Mouse (Mus musculus) forebrain, postnatal 0 days (tissue): Measurements from ENCODE around the gene Hyal3. TPM values are rescaled to one million over a fixed set of nuclear protein-coding genes. Genes with fewer than 3 reads are reported as not detected.
A peak's percentile ranks its signal among the peaks of the same experiment; 100 is the strongest.

ENCODE experiments used
- ATAC-seq: fragments of 200-750 bp; cut with Nextera tagmentation; 2 replicates; pipeline ENCODE4 v1.8.0; 2017; ENCODE audit warnings: mild to moderate bottlenecking, moderate library complexity
- DNase-seq: peaks from one replicate; pipeline ENCODE4 v3.0.0-alpha.2; 2015
- H3K27ac ChIP-seq: fragments of 300-500 bp; sonication (generic); 2 replicates; pipeline ENCODE4 v1.5.1; 2014; ENCODE audit warnings: low read depth, mild to moderate bottlenecking, antibody characterized with exemption, low read length, moderate library complexity, mixed read lengths
- H3K27me3 ChIP-seq: fragments of 300-500 bp; sonication (generic); 2 replicates; pipeline ENCODE4 v1.6.1; 2014; ENCODE audit warnings: mild to moderate bottlenecking, low read length, mixed read lengths; ENCODE audit not compliant: insufficient read depth
- H3K36me3 ChIP-seq: fragments of 300-500 bp; sonication (generic); 2 replicates; pipeline ENCODE4 v1.6.1; 2014; ENCODE audit warnings: mild to moderate bottlenecking, moderate library complexity; ENCODE audit not compliant: insufficient read depth
- H3K4me1 ChIP-seq: fragments of 300-500 bp; sonication (generic); 2 replicates; pipeline ENCODE4 v1.6.1; 2014; ENCODE audit warnings: antibody characterized with exemption; ENCODE audit not compliant: insufficient read depth
- H3K4me2 ChIP-seq: fragments of 300-500 bp; sonication (generic); 2 replicates; pipeline ENCODE4 v1.6.1; 2014; ENCODE audit warnings: low read depth, mild to moderate bottlenecking, moderate library complexity
- H3K4me3 ChIP-seq: fragments of 300-500 bp; sonication (generic); 2 replicates; pipeline ENCODE4 v1.5.1; 2014; ENCODE audit warnings: low read depth, low read length, mixed read lengths
- H3K9ac ChIP-seq: fragments of 300-500 bp; sonication (generic); 2 replicates; pipeline ENCODE4 v1.6.1; 2014; ENCODE audit warnings: mild to moderate bottlenecking
- H3K9me3 ChIP-seq: fragments of 300-500 bp; sonication (generic); 2 replicates; pipeline ENCODE4 v1.6.1; 2016; ENCODE audit warnings: low read length
- CTCF ChIP-seq: sonication (generic); IDR thresholded peaks from 2 replicates; pipeline ENCODE4 v1.5.1; 2016; ENCODE audit warnings: antibody characterized with exemption, control low read depth, low read depth
- WGBS: fragments of 180-500 bp; shearing (Covaris S2); extraction: QIAGEN DNeasy Blood & Tissue Kit; methylation state at CpG from one replicate; pipeline ENCODE4 v1.1.7; 2014; 5-methylcytosine and 5-hydroxymethylcytosine counted together
- polyA plus RNA-seq: library from polyadenylated mRNA; unstranded; fragments of >200 nt; fragmentation: Nextera tagmentation; extraction: Ambion mirVana; gene quantifications from 2 replicates; pipeline ENCODE4 v1.2.1, GENCODE M21; 2015
- total RNA-seq: library from RNA; depleted of rRNA; stranded (reverse); fragments of >200 nt; gene quantifications from 2 replicates; pipeline ENCODE4 v1.2.3, GENCODE M21; 2014

Hyal3 gene
- total and polyA plus RNA-seq, 2 experiments from 2014 or later: 1.00 to 1.5 TPM

GRCm38 (mm10) chr9:107544729-107545128 lies 35.9 kb upstream of the Hyal3 start:
- WGBS: 94% methylated on average over 12 of the region's 12 CpGs
- no peak for TF ChIP-seq CTCF
- DNase-seq: no peak
- Histone ChIP-seq H3K9ac (no peak overlapping the region), H3K4me2 (no peak overlapping the region), H3K4me3 (no peak overlapping the region), H3K4me1 (peaks cover 20% of the 10 kb centered on the region; the same call in 1 of the 2 replicates), H3K27ac (no peak overlapping the region), H3K27me3 (no peaks in the 10 kb centered on the region), H3K9me3 (no peaks in the 10 kb centered on the region), H3K36me3 (peaks cover 22% of the 10 kb centered on the region)
- ATAC-seq: no peak

- Histone ChIP-seq H3K4me2 (no peak overlapping the region), H3K27ac (no peak overlapping the region), H3K4me1 (peaks cover 20% of the 10 kb centered on the region; the same call in 1 of the 2 replicates), H3K9ac (no peak overlapping the region), H3K9me3 (no peaks in the 10 kb centered on the region), H3K4me3 (no peak overlapping the region), H3K36me3 (peaks cover 17% of the 10 kb centered on the region), H3K27me3 (peaks cover 3% of the 10 kb centered on the region; the same call in 1 of the 2 replicates)
- DNase-seq: no peak
- WGBS: 88% methylated on average over 10 of the region's 10 CpGs
- ATAC-seq: no peak
- no peak for TF ChIP-seq CTCF
These were observed 35.4 kb upstream of the Hyal3 start for GRCm38 (mm10) chr9:107545199-107545598.

GRCm38 (mm10) chr9:107545602-107546001 lies 35.0 kb upstream of the Hyal3 start:
- no peaks in the 10 kb centered on the region for H3K9me3 ChIP-seq
- 4% methylated on average over 3 of the region's 3 CpGs for whole genome bisulfite sequencing
- H3K4me2 ChIP-seq: no peak overlapping the region
- H3K36me3 ChIP-seq: peaks cover 14% of the 10 kb centered on the region
- no peak overlapping the region for H3K27ac ChIP-seq
- DNase-seq (peak; percentile 84), ATAC-seq (no peak)
- peak; percentile 91 for TF ChIP-seq CTCF
- peaks cover 7% of the 10 kb centered on the region; the same call in 1 of the 2 replicates for H3K27me3 ChIP-seq
- H3K4me3 ChIP-seq: no peak overlapping the region
- H3K9ac ChIP-seq: no peak overlapping the region
- H3K4me1 ChIP-seq: peaks cover 20% of the 10 kb centered on the region; the same call in 1 of the 2 replicates

GRCm38 (mm10) chr9:107547026-107547425 lies 33.6 kb upstream of the Hyal3 start, which contains the start of gene Zmynd10:
Gene Zmynd10 (plus strand): TSS chr9:107547298.
- Histone ChIP-seq H3K9ac (no peak within 1 kb of the TSS), H3K4me1 (peaks cover 23% of the 10 kb centered on the region; the same call in 1 of the 2 replicates), H3K27me3 (peaks cover 15% of the 10 kb centered on the region; the same call in 1 of the 2 replicates), H3K4me3 (peak within 1 kb of the TSS; percentile 21), H3K4me2 (peak within 1 kb of the TSS; percentile 50), H3K36me3 (peaks cover 14% of the 10 kb centered on the region), H3K9me3 (no peaks in the 10 kb centered on the region), H3K27ac (peak within 1 kb of the TSS; percentile 24; the same call in 1 of the 2 replicates)
- peak; percentile 84 for ATAC-seq
- no peak for TF ChIP-seq CTCF
- DNase-seq: peak; percentile 92
- 2% methylated on average over 20 of the region's 20 CpGs for WGBS

GRCm38 (mm10) chr9:107547957-107548356 lies 32.7 kb upstream of the Hyal3 start:
- Histone ChIP-seq H3K4me3 (no peak overlapping the region), H3K9me3 (no peaks in the 10 kb centered on the region), H3K36me3 (peaks cover 14% of the 10 kb centered on the region), H3K4me2 (no peak overlapping the region), H3K4me1 (peaks cover 15% of the 10 kb centered on the region; the same call in 1 of the 2 replicates), H3K27me3 (peaks cover 19% of the 10 kb centered on the region), H3K27ac (no peak overlapping the region), H3K9ac (no peak overlapping the region)
- WGBS: 78% methylated on average over 5 of the region's 5 CpGs
- TF ChIP-seq CTCF: no peak
- DNase-seq: no peak
- ATAC-seq: no peak

- H3K4me3 ChIP-seq: no peak overlapping the region
- peaks cover 20% of the 10 kb centered on the region; the same call in 1 of the 2 replicates for H3K4me1 ChIP-seq
- WGBS: 91% methylated on average over 10 of the region's 10 CpGs
- H3K9ac ChIP-seq: no peak overlapping the region
- no peak for DNase-seq
- H3K36me3 ChIP-seq: peaks cover 14% of the 10 kb centered on the region
- H3K9me3 ChIP-seq: no peaks in the 10 kb centered on the region
- no peak for ATAC-seq
- no peak overlapping the region for H3K27ac ChIP-seq
- H3K4me2 ChIP-seq: no peak overlapping the region
- peaks cover 19% of the 10 kb centered on the region for H3K27me3 ChIP-seq
- TF ChIP-seq CTCF: no peak
These were observed 31.8 kb upstream of the Hyal3 start for GRCm38 (mm10) chr9:107548820-107549219.

GRCm38 (mm10) chr9:107549297-107550074 lies 31.1 kb upstream of the Hyal3 start:
- no peak overlapping the region for H3K9ac ChIP-seq
- TF ChIP-seq CTCF: no peak

More at GRCm38 (mm10) chr9:107549297-107550074, 31.1 kb upstream of the Hyal3 start:
- H3K4me1 ChIP-seq: peaks cover 21% of the 10 kb centered on the region; the same call in 1 of the 2 replicates
- no peak overlapping the region for H3K27ac ChIP-seq
- H3K36me3 ChIP-seq: peaks cover 8% of the 10 kb centered on the region
- ATAC-seq (no peak), DNase-seq (no peak)
- H3K9me3 ChIP-seq: no peaks in the 10 kb centered on the region
- WGBS: 87% methylated on average over 20 of the region's 20 CpGs
- peaks cover 19% of the 10 kb centered on the region for H3K27me3 ChIP-seq
- no peak overlapping the region for H3K4me2 ChIP-seq
- H3K4me3 ChIP-seq: no peak overlapping the region
